Mouse (Mus musculus) olfactory bulb, adult 2 months (tissue): ENCODE measurements around the gene Cbr2.

Experiments
- CTCF ChIP-seq: fragments of 200-500 bp; IDR thresholded peaks from 2 replicates; pipeline ENCODE4 v1.5.1; 2012; ENCODE audit warnings: low read depth, mild to moderate bottlenecking, low read length, moderate library complexity; ENCODE audit not compliant: insufficient read depth
- POLR2A ChIP-seq: fragments of 200-500 bp; IDR thresholded peaks from 2 replicates; pipeline ENCODE4 v1.6.1; 2012; ENCODE audit warnings: mild to moderate bottlenecking, low read depth, low read length, moderate library complexity; ENCODE audit not compliant: insufficient read depth

DNA sequence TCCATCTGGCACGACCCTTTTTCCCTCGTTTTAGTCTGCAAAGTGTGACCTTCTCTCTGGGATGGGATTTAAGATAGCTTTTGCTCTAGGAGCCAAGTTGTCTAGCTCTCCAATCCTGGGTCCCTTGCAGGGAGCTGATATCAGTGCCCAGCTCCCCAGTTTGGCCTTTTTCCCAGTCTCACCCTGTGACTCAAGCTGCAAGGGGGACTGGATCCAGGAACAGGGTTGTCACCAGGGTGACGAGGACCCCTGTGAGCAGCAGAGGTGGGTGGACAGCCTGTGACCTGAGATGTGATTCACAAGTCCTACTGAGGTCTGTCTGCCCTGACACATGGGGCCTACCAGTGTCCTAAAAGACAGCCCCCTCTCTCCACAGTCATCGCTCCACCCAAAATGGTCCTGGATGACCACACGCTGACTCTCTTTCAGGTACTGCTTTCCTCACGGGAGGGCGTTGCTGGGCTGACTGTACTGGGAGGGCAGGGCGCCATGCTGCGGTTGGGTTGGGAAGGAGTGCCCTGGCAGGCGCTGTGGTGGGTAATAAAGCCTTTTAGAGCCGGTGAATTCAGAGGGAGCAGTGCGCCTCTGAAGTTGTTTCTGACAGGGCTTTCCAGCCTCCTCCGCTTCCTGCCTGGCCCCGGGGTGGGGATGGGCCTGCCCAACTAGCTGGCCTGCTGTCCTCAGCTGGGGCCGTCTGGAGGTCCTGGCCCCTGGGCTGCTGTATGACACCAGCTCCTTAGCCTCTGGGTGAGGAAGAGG, 28.0 kb downstream of the Cbr2 start:
- TF ChIP-seq POLR2A (no peak), CTCF (no peak)
